Mouse (Mus musculus) hindbrain, postnatal 0 days (tissue): ENCODE data around the gene Fgf11. TPM values are rescaled to one million over a fixed set of nuclear protein-coding genes. Genes with fewer than 3 reads are reported as not detected.

Experiments used
- ATAC-seq: fragments of 200-750 bp; cut with Nextera tagmentation; 2 replicates; pipeline ENCODE4 v1.8.0; 2017; ENCODE audit warnings: mild to moderate bottlenecking, moderate TSS enrichment, moderate library complexity
- DNase-seq: peaks from one replicate; pipeline ENCODE4 v3.0.0-alpha.2; 2015; ENCODE audit warnings: low spot score
- H3K27ac ChIP-seq: fragments of 300-500 bp; sonication (generic); 2 replicates; pipeline ENCODE4 v1.5.1; 2014; ENCODE audit warnings: mild to moderate bottlenecking
- H3K27me3 ChIP-seq: fragments of 300-500 bp; sonication (generic); 2 replicates; pipeline ENCODE4 v1.6.1; 2014; ENCODE audit warnings: low read length, mixed read lengths; ENCODE audit not compliant: insufficient read depth
- H3K36me3 ChIP-seq: fragments of 300-500 bp; sonication (generic); 2 replicates; pipeline ENCODE4 v1.6.1; 2014; ENCODE audit warnings: low read length, mixed read lengths; ENCODE audit not compliant: insufficient read depth
- H3K4me1 ChIP-seq: fragments of 300-500 bp; sonication (generic); 2 replicates; pipeline ENCODE4 v1.6.1; 2014; ENCODE audit warnings: antibody characterized with exemption, low read length, mixed read lengths; ENCODE audit not compliant: insufficient read depth
- H3K4me2 ChIP-seq: fragments of 300-500 bp; sonication (generic); 2 replicates; pipeline ENCODE4 v1.6.1; 2014; ENCODE audit warnings: low read depth, mild to moderate bottlenecking, low read length, moderate library complexity, mixed read lengths
- H3K4me3 ChIP-seq: fragments of 300-500 bp; sonication (generic); 2 replicates; pipeline ENCODE4 v1.5.1; 2014; ENCODE audit warnings: low read length
- H3K9ac ChIP-seq: fragments of 300-500 bp; sonication (generic); replicated peaks from 2 replicates; pipeline ENCODE4 v1.6.1; 2014; ENCODE audit warnings: mild to moderate bottlenecking, low read length, moderate library complexity, mixed read lengths
- H3K9me3 ChIP-seq: fragments of 300-500 bp; sonication (generic); 2 replicates; pipeline ENCODE4 v1.6.1; 2016; ENCODE audit warnings: low read length, mixed read lengths
- CTCF ChIP-seq: IDR thresholded peaks from 2 replicates; pipeline ENCODE4 v1.5.1; 2016; ENCODE audit warnings: antibody characterized with exemption, control low read depth, low read depth
- WGBS: fragments of 180-500 bp; shearing (Covaris S2); extraction: QIAGEN DNeasy Blood & Tissue Kit; methylation state at CpG from one replicate; pipeline ENCODE4 v1.1.7; 2014; 5-methylcytosine and 5-hydroxymethylcytosine counted together
- polyA plus RNA-seq: library from polyadenylated mRNA; unstranded; fragments of >200 nt; fragmentation: Nextera tagmentation; extraction: Ambion mirVana; gene quantifications from 2 replicates; pipeline ENCODE4 v1.2.1, GENCODE M21; 2015
- total RNA-seq: library from RNA; depleted of rRNA; stranded (reverse); fragments of >200 nt; gene quantifications from 2 replicates; pipeline ENCODE4 v1.2.3, GENCODE M21; 2014

Fgf11 gene
- total and polyA plus RNA-seq, 2 experiments from 2014 or later: 3.8 to 19.1 TPM

- Histone ChIP-seq H3K4me1 (peaks cover 26% of the 10 kb centered on the region), H3K27me3 (no peaks in the 10 kb centered on the region), H3K36me3 (no peaks in the 10 kb centered on the region), H3K9me3 (no peaks in the 10 kb centered on the region), H3K9ac (peak overlapping the region; percentile 75), H3K4me2 (peak overlapping the region; percentile 80), H3K27ac (peak overlapping the region; percentile 99), H3K4me3 (peak overlapping the region; percentile 50)
- WGBS: under 1% methylated on average over 37 of the region's 37 CpGs
- DNase-seq (peak; percentile 96), ATAC-seq (peak; percentile 91)
- TF ChIP-seq CTCF: no peak
These were observed 42.5 kb downstream of the Fgf11 start for GRCm38 (mm10) chr11:69758971-69759721.

GRCm38 (mm10) chr11:69758478-69758970, 43.1 kb downstream of the Fgf11 start, which contains the start of gene Polr2a:
Gene Polr2a (minus strand): TSS chr11:69758637.
- H3K9ac ChIP-seq: peak within 1 kb of the TSS; percentile 75
- 2% methylated on average over 36 of the region's 36 CpGs for WGBS
- H3K27ac ChIP-seq: peak within 1 kb of the TSS; percentile 99
- no peaks in the 10 kb centered on the region for H3K27me3 ChIP-seq
- H3K4me3 ChIP-seq: peak within 1 kb of the TSS; percentile 50
- ATAC-seq (peak; percentile 97), DNase-seq (peak; percentile 99)
- peaks cover 26% of the 10 kb centered on the region for H3K4me1 ChIP-seq
- peak within 1 kb of the TSS; percentile 80 for H3K4me2 ChIP-seq
- H3K36me3 ChIP-seq: no peaks in the 10 kb centered on the region
- no peaks in the 10 kb centered on the region for H3K9me3 ChIP-seq
- no peak; the same call in 1 of the 2 replicates for TF ChIP-seq CTCF

- Histone ChIP-seq H3K9me3 (no peaks in the 10 kb centered on the region), H3K27me3 (no peaks in the 10 kb centered on the region), H3K27ac (peak overlapping the region; percentile 99), H3K9ac (peak overlapping the region; percentile 75), H3K4me1 (peaks cover 26% of the 10 kb centered on the region), H3K4me3 (peak overlapping the region; percentile 50), H3K4me2 (peak overlapping the region; percentile 80), H3K36me3 (no peaks in the 10 kb centered on the region)
- peak; percentile 86 for ATAC-seq
- WGBS: under 1% methylated on average over 25 of the region's 26 CpGs
- TF ChIP-seq CTCF: no peak
- DNase-seq: peak; percentile 98
These were observed 43.6 kb downstream of the Fgf11 start for GRCm38 (mm10) chr11:69758090-69758456.

GRCm38 (mm10) chr11:69757303-69758089, 44.2 kb downstream of the Fgf11 start:
- H3K9ac ChIP-seq: peak overlapping the region; percentile 75
- no peaks in the 10 kb centered on the region for H3K36me3 ChIP-seq
- no peak for TF ChIP-seq CTCF
- H3K4me3 ChIP-seq: peak overlapping the region; percentile 50
- peak overlapping the region; percentile 99 for H3K27ac ChIP-seq
- no peaks in the 10 kb centered on the region for H3K27me3 ChIP-seq
- H3K4me1 ChIP-seq: peaks cover 26% of the 10 kb centered on the region
- 44% methylated on average over 9 of the region's 9 CpGs for WGBS
- H3K9me3 ChIP-seq: no peaks in the 10 kb centered on the region
- ATAC-seq (no peak), DNase-seq (no peak)
- peak overlapping the region; percentile 80 for H3K4me2 ChIP-seq

- ATAC-seq (no peak), DNase-seq (peak; percentile 88)
- no peak overlapping the region for H3K9ac ChIP-seq
- no peaks in the 10 kb centered on the region for H3K27me3 ChIP-seq
- H3K36me3 ChIP-seq: no peaks in the 10 kb centered on the region
- TF ChIP-seq CTCF: peak; percentile 75
- no peaks in the 10 kb centered on the region for H3K9me3 ChIP-seq
- H3K4me2 ChIP-seq: peak overlapping the region; percentile 24; the same call in 1 of the 2 replicates
- H3K27ac ChIP-seq: no peak overlapping the region
- H3K4me1 ChIP-seq: peaks cover 20% of the 10 kb centered on the region
- WGBS: 54% methylated on average over 3 of the region's 3 CpGs
- no peak overlapping the region for H3K4me3 ChIP-seq
These were observed 47.0 kb downstream of the Fgf11 start for GRCm38 (mm10) chr11:69754701-69755100.

DNA sequence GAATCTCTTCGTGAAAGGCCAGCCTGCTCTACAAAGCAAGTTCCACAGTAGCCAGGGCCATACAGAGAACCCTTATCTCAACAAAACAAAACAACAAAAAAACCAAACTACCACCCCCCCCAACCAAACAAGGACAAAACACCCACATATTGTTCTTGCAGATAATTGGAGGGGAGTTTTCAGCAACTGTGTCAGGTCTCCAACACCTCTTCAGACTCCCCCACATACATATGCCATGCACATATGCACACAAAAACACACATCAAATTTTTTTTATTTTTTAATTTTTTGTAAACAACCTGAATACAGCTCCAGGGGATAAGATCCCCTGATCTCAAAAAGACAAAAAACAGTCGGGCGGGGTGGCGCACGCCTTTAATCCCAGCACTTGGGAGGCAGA, 47.4 kb downstream of the Fgf11 start:
- Histone ChIP-seq H3K27ac (no peak overlapping the region), H3K9me3 (no peaks in the 10 kb centered on the region), H3K4me2 (peak overlapping the region; percentile 24; the same call in 1 of the 2 replicates), H3K4me3 (no peak overlapping the region), H3K4me1 (peaks cover 16% of the 10 kb centered on the region; the same call in 1 of the 2 replicates), H3K9ac (no peak overlapping the region), H3K36me3 (no peaks in the 10 kb centered on the region), H3K27me3 (no peaks in the 10 kb centered on the region)
- DNase-seq: no peak
- ATAC-seq: no peak
- TF ChIP-seq CTCF: no peak
- 81% methylated on average over 5 of the region's 5 CpGs for WGBS
